Mouse (Mus musculus) adrenal gland, postnatal 10 days (tissue): Measurements from ENCODE around the gene Sec24a. TPM values are rescaled to one million over a fixed set of nuclear protein-coding genes. Genes with fewer than 3 reads are reported as not detected.
"Not testable (repeated sequence)": the region's sequence is repeated elsewhere in the genome, so short reads cannot be mapped to it uniquely, and the experiment has no call there.

Experiments
- DNase-seq: peaks from one replicate; pipeline ENCODE4 v3.0.0; 2021; ENCODE audit warnings: mixed read lengths
- total RNA-seq, 2 experiments: library from RNA; stranded (reverse); gene quantifications; 2 replicates each; pipeline ENCODE4 v1.2.3; 2021

Sec24a gene
- total RNA-seq, 2 experiments from 2014 or later = 29.2 to 31.6 TPM

DNA sequence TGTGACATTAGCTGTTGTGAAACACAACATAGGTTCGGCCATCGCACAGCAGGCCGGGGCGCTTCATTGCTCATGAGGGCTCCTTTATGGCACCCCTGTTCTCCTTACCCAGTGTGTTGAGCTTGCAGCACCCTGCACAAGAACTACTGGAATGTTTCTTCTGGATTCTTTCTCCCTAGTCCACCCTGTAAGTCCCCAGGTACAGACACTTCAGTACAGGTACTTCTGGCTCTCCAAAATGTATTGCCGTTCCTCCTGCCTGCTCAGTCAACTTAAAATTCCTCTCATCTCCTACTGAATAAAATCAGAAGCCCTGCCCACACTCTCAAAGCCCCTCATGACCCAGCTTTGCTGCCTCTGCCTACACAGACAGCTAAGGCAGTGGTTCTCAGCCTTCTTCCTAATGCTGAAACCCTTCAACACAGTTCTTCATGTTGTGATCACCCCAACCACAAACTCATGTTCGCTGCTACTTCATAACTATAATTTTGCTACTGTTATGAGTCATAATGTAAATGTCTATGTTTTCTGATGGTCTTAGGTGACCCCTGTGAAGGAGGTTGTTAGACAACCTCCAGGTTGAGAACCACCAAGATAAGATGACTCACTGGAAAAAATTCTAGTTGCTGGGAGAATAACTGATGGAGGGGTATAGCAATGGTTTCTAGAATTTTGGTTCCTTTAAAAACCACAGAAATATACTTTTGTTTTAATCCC lies 3.3 kb downstream of the Sec24a start:
- no peak for DNase-seq

DNA sequence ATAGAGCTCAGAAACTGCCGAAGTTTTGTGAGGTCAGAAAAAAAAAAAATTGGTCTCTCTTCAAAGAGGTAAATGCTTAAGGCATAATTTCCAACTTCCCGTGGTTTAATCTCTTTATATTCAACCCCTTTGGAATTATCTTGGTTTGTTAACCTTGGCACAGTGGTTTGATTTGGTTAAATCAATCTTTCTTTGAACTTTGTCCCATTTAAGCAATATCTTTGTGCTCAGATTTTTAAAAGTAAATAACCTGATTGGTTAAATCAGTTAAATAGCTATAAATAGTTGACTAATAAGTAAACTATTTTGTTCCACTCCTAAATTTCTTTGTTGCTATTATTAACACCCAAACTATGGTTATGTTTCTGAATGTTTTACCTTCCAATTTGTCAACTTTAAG lies 4.2 kb downstream of the Sec24a start:
- DNase-seq = no peak

- DNase-seq = not testable (repeated sequence)
Measured at GRCm38 (mm10) chr11:51758207-51758606, 5.2 kb downstream of the Sec24a start.

DNA sequence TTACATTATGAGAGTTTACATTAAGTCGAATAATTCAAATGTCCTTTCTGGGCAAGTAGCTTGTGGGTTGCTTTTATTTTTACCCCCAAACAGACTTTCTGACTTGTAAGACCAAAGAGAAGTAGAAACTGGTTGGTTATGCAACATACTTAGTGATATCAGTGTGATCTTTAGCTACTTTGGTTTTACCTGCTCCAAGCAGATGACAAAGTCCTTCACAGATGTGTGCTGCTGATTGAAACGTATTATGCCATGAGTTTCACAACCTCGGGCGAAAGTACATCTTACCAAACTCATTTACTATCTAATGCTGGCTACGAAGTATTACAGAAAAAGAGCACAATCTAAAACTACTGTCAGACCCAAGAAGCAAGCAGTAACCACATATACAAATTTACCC lies 5.8 kb downstream of the Sec24a start:
- DNase-seq = no peak

DNA sequence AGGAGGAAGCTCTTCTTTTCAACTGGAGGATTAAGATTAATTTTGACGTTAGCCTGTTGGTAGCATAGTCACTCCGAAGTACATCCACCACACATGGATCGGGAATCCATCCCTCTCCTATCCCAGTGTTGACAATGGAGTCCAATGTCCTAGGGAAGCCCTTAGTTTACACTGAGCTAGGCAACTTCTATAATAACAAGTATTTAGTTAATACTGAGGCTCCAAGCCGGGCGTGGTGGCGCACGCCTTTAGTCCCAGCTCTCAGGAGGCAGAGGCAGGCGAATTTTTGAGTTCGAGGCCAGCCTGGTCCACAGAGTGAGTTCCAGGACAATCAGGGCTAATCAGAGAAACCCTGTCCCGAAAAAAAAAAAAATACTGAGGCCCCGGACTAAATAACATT lies 6.4 kb downstream of the Sec24a start:
- DNase-seq = no peak

- peak; percentile 97 for DNase-seq
Measured at GRCm38 (mm10) chr11:51756352-51756771, 7.1 kb downstream of the Sec24a start.

DNA sequence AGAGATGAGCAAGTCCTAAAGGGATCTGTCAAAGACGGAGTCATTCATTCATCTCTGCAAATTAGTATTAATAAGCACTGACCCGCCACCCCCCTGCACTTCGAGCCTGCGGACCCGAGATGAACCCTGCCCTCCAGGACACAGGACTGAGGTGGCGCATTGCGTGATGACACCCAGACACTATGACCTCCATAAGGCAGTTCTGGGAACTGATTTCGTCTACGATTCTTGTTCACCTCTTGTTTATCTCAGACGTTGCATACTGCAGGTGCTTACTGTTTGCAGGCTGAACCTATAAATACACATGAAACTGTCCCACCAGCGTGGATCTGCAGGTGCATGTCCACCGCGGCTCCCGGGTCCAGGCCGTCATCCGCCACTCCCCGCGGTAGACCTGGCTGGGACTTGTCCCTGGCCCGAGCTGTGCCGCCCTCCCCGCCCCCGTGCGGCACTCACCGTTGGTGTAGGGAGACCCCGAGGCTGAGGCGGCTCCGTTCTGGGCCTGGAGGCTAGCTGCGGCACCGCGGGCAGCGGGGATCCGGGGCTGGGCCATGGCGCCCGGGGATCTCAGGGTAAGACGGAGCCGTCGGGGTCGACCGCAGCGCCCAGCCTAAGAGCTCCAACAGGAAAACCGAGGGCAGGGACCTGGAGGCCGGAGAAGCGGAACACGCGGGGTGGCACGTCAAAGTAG lies 7.7 kb downstream of the Sec24a start:
- no peak for DNase-seq

DNA sequence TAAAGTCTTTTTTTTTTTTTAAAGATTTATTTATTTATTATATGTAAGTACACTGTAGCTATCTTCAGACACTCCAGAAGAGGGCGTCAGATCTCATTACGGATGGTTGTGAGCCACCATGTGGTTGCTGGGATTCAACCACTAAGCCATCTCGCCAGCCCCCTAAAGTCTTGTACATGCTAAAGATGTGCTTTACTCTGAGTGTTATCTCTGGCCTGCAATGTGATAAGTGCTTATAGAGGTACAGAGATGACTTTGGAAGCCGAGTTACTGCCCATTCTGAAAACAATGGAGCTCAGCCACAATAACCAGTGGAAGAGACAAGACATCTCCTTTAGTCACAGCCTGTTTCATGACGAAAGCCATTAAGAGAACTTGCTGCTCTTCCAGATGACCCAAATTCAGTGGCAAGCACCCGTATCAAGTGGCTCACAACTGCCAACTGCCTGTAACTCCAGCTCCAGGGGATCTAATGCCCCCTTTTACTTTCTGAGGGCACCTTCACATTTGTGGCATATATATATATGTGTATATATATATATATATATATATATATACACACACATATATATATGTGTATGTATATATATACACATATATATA lies 11.7 kb downstream of the Sec24a start:
- not testable (repeated sequence) for DNase-seq

GRCm38 (mm10) chr11:51746096-51746495 lies 17.3 kb downstream of the Sec24a start:
- DNase-seq = no peak

DNA sequence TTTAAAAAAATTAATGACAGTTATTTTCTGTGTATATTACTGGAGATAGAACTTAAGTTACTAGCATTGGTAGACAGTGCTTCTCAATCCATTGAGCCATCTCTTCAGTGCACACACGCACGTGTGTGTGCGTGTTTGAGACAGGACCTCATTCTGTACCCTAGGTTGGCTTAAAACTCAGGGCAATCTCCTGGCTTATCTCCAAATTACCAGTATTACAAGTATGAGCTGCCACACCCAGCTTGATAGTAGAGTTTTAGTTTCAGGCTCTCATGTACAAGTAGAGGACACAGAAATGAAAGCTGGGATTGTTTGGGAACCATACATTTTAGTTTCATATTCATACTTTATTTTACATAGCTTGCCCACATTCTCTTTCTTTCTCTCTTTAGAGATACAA lies 22.7 kb downstream of the Sec24a start:
- no peak for DNase-seq

DNA sequence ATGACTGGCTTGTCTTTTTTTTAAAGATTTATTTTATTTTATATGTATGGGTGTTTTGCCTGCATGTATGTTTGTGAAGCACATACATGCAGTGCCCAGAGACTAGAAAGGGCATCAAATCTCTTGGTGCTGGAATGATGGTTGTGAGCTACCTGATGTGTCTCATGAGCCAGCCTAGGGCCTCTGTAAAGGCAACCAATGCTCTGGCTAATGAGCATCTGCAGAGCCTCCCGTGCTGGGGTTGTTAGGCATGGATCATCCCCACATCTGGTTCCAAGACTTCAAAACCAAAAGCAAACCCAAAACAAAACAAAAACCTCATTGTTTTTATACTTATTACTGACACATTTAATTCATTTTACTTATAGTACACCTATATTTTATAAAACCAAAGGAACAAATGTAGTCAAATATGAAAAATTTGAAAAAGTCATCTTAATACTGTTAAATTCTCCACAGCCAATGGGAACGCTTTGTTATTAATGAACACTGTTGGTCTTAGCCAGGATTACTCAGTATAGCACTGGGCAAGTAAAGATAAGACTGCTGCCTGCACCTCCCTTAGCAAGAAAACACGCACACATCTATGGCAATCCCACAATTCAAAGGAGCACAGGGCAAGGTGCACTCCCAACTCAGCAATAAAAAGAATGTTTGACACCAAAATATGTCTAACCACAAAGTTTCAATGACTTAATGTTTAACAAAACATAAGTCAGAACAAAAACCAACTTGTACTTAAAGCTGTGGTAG lies 24.6 kb downstream of the Sec24a start:
- DNase-seq = no peak

- DNase-seq = not testable (repeated sequence)
Measured at GRCm38 (mm10) chr11:51734218-51734617, 29.2 kb downstream of the Sec24a start.

DNA sequence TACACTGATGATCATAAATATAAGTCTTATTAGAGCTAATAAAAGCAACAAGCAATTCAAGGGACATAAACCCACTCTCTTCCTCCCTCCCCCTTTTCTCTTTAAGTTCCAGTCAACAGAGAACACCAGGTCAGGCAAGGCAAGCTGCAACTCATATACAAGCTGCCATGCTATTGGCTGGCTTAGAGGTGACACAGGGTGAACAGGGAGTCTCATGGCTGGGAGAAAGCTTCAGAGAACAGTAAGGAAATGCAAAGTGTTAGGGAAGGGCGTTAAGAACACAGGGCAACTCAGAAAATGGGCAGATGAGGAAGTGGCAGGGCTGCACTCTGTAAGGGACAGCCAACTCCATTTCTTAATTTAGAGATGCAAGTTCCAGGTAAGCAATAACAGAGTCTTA lies 30.6 kb downstream of the Sec24a start:
- no peak for DNase-seq

DNA sequence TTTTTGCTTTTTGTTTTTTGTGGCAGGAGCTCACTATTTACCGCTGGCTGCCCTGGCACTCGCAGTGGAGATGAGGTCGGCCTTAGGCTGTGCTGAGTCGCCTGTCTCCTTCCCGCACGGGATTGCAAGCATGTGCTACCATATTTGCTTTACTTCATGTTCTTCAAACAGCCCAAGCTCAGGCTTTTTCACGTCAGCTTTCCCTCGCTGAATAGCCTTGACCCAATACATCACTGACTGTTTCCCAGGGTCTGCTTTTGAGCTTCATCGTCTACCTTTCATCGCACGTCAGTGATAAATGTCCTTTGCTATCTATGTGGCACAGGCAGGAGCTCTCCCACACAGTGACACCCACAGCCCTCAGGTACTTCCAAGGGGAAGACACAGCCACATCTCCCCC lies 42.4 kb downstream of the Sec24a start:
- no peak for DNase-seq

DNA sequence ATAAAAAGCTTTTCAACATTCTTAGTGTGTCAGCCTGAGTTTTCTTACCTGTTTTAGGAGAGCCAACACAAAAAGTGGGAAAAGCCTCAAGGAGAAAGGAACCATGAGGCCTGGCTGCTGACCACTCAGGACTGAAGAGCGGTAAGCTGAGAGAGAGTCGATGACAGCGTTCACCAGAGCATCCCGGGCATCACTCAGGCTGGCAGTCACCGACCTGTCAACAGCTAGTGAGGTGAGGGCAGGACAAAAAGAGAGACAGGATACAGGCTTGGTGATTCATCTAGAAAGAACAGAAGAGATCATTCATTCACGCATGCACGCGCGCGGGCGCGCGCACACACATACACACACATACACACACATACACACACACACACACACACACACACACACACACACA lies 56.4 kb downstream of the Sec24a start:
- DNase-seq = no peak

DNA sequence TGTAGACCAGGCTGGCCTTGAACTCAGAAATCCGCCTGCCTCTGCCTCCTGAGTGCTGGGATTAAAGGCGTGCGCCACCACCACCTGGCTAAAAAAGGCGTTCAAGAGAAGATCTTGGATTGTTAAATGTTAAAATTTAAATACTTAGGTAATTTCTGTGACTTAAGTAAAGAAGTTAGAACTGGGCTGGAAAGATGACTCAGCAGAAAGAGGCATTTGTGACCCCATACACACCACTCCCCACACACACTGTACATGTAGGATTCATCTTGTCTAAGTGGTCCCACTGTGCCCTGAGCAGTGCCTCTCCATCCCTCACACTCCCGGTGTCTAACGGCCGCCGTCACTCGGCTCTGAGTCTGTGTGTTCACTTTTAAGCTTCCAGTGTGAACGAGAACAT lies 57.0 kb downstream of the Sec24a start:
- no peak for DNase-seq

- peak; percentile 31 for DNase-seq
Measured at GRCm38 (mm10) chr11:51703379-51703998, 59.9 kb downstream of the Sec24a start.

DNA sequence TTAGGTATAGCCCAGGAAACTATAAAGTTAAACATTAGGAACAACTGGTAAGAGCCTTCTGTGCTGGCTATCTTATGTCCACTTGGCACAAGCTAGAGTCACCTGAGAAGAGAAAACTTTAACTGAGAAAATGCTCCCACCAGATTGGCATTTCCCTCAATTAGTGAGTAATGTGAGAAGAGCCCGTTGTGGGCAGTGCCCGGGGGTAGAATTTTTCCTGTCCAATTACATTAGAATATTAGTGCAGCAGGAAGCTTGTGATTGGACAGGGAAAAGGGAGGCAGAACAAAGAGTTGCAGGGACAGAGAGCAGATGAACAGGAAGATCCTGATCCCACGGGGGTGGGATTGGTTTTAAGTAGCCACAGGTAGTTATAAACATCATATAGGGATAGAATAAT lies 60.6 kb downstream of the Sec24a start:
- DNase-seq = no peak

DNA sequence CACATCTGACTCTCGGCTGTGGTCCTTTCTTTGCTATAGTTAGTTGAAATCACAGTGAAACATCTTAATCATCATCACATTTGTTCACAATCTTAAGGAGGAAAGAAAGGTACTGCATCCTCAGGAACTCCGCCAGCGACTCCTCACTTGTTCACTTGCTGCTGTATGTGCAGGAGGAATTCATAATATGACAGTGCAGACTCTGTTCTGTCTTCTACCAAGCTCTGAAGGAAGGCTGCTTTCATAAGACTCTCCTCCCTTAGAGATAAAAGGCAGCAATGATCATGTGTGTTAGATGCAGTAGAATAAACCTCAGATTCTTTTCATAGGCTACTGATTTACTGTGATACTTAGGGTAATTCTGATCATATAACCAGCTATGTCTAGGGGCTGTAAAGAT lies 68.5 kb downstream of the Sec24a start:
- DNase-seq = no peak

- DNase-seq = not testable (repeated sequence)
Measured at GRCm38 (mm10) chr11:51690597-51690996, 72.8 kb downstream of the Sec24a start.

DNA sequence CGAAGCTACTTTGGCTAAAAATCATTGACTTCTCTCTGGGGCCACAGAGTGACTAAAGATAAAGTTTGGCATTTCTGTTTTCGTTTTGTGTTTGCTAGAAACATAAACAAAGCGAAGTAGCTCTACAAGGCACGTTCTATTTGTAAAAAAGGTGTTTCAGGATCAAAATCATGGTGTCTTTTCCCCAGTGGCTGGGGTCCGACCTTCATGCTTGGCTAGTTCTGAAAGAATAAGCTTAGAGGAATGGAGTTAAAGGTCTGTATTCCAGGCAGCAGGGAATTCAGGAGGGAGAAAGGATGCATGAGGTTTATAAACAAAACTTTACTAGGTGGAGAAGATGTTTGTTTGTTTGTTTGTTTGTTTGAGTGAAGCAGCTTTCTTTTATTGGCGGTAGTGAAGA lies 74.1 kb downstream of the Sec24a start:
- no peak for DNase-seq
